ENCODE assay signal across 31 mouse cellular contexts in the genomic region with DNA sequence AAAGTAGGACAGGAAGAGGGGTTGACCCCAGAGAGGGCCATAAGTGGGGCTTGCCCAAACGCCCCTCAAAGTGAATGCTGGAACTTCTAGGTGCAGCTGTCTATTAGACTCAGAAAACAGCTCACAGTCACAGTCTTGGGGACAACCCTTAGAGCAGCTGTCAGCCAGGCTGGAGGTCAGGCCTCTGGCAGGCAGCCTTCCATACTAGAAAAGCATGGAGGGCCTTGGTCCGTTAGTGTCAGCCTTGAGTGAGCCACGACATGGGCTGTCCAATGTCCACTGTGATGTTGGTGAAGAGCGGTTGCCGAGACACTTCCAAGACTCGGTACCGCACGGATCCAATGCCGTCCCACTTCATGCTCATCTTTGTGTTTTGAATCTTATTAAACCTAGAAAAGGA. TPM values are rescaled to one million over a fixed set of nuclear protein-coding genes. Genes with fewer than 3 reads are reported as not detected.
"Had no signal": no experiment of that assay in that cellular context is flagged by ENCODE, and none has a peak within 500 bp of the region (broad histone marks: within the 10 kb centered on the region; RNA-seq: fewer than 3 reads in every experiment).

No protein-coding gene starts in this region.

- H3K27me3 ChIP-seq: limb, embryonic 12.5 days; limb, embryonic 13.5 days; limb, embryonic 15.5 days; liver, embryonic 13.5 days; lung, embryonic 15.5 days; midbrain, embryonic 13.5 days; midbrain, embryonic 15.5 days; neural tube, embryonic 12.5 days had no signal

- H3K4me3 ChIP-seq: limb, embryonic 10.5 days; limb, embryonic 12.5 days; limb, embryonic 13.5 days; limb, embryonic 15.5 days; liver, embryonic 12.5 days; liver, embryonic 13.5 days; liver, embryonic 15.5 days; lung, embryonic 15.5 days; megakaryocyte, embryonic 14.5 days; midbrain, embryonic 12.5 days; midbrain, embryonic 13.5 days; midbrain, embryonic 15.5 days; neural tube, embryonic 12.5 days had no signal

- DNase-seq: left cerebral cortex, postnatal 4 days; liver; liver, embryonic 13.5 days; liver, postnatal 0 days; lung, adult 18-20 months; lung, adult 2 months; lung, embryonic 14.5 days; lung, postnatal 10 days; lung, postnatal 14 days; lung, postnatal 36 days; lung, postnatal 4 days; midbrain, embryonic 14.5 days had no signal

- H3K4me2 ChIP-seq: limb, embryonic 12.5 days; limb, embryonic 13.5 days; limb, embryonic 15.5 days; liver, embryonic 15.5 days; lung, embryonic 14.5 days; lung, embryonic 15.5 days; midbrain, embryonic 11.5 days; midbrain, embryonic 12.5 days; midbrain, embryonic 13.5 days; midbrain, embryonic 15.5 days; neural tube, embryonic 12.5 days had no signal

RNA-seq across cellular contexts. Expression of a gene that starts 1.3 kb away (rescaled TPM):
- total RNA-seq: liver, adult 2 months; megakaryocyte progenitor cell, adult 5-6 weeks; megakaryocyte, adult 5-6 weeks; megakaryocyte-erythroid progenitor cell, adult 5-6 weeks; monocyte, adult 5-6 weeks had no signal
- polyA plus RNA-seq: macrophage had no signal

RNA-seq across cellular contexts. Expression of a gene that starts 9.7 kb away (rescaled TPM):
- total RNA-seq: megakaryocyte, adult 5-6 weeks; megakaryocyte-erythroid progenitor cell, adult 5-6 weeks; monocyte, adult 5-6 weeks had no signal

RNA-seq across cellular contexts. Expression of a gene that starts 39.3 kb away (rescaled TPM):
- polyA plus RNA-seq: macrophage had no signal
